Mouse (Mus musculus) kidney, embryonic 16.5 days (tissue): ENCODE measurements around the gene 4921517D22Rik. TPM values are rescaled to one million over a fixed set of nuclear protein-coding genes. Genes with fewer than 3 reads are reported as not detected.

Source experiments
- ATAC-seq: fragments of 200-750 bp; cut with Nextera tagmentation; 2 replicates; pipeline ENCODE4 v1.8.0; 2017; ENCODE audit warnings: moderate TSS enrichment; ENCODE audit not compliant: low FRiP score, low TSS enrichment
- H3K27ac ChIP-seq: fragments of 300-500 bp; sonication (generic); 2 replicates; pipeline ENCODE4 v1.5.1; 2014; ENCODE audit warnings: low read length
- H3K27me3 ChIP-seq: fragments of 300-500 bp; sonication (generic); 2 replicates; pipeline ENCODE4 v1.6.1; 2014; ENCODE audit warnings: low read length, control low read depth, mixed read lengths; ENCODE audit not compliant: insufficient read depth
- H3K36me3 ChIP-seq: fragments of 300-500 bp; sonication (generic); 2 replicates; pipeline ENCODE4 v1.6.1; 2014; ENCODE audit warnings: low read length, control low read depth, mixed read lengths; ENCODE audit not compliant: insufficient read depth
- H3K4me1 ChIP-seq: fragments of 300-500 bp; sonication (generic); 2 replicates; pipeline ENCODE4 v1.6.1; 2014; ENCODE audit warnings: low read length, control low read depth, mixed read lengths; ENCODE audit not compliant: insufficient read depth
- H3K4me2 ChIP-seq: fragments of 300-500 bp; sonication (generic); replicated peaks from 2 replicates; pipeline ENCODE4 v1.6.1; 2014; ENCODE audit warnings: low read depth, low read length
- H3K4me3 ChIP-seq: fragments of 300-500 bp; sonication (generic); 2 replicates; pipeline ENCODE4 v1.5.1; 2014; ENCODE audit warnings: mild to moderate bottlenecking, low read length
- H3K9ac ChIP-seq: fragments of 300-500 bp; sonication (generic); replicated peaks from 2 replicates; pipeline ENCODE4 v1.6.1; 2014; ENCODE audit warnings: low read length
- H3K9me3 ChIP-seq: fragments of 300-500 bp; sonication (generic); 2 replicates; pipeline ENCODE4 v1.6.1; 2016; ENCODE audit warnings: low read length, control low read depth
- WGBS: fragments of 180-500 bp; shearing (Covaris S2); extraction: QIAGEN DNeasy Blood & Tissue Kit; methylation state at CpG from one replicate; pipeline ENCODE4 v1.1.7; 2014; 5-methylcytosine and 5-hydroxymethylcytosine counted together
- polyA plus RNA-seq: library from polyadenylated mRNA; unstranded; fragments of >200 nt; fragmentation: Nextera tagmentation; extraction: Ambion mirVana; gene quantifications from 2 replicates; pipeline ENCODE4 v1.2.1, GENCODE M21; 2015

Gene 4921517D22Rik
- polyA plus RNA-seq, 1 experiment from 2014 or later: not detected

DNA sequence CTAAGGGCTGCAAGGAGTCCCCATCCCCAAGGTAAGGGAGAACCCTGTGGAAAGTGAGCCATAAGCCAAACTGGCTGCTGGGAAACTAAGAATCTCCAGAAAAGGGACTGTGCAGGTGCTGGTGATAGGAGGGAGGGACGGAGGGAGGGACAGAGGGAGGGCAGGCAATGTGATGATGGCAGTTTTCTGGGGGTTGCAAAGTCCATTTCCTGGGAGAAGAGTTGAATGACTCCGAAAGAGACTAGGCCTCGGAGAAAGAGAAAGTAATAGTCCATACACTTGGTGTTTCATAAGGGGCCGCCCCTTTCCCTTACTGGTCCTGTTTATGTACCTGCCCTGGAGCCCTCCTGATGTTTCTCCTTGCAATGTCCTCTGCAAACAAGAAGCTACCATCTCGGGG is 39.4 kb downstream of the 4921517D22Rik start:
- no peak overlapping the region for H3K4me2 ChIP-seq
- H3K4me1 ChIP-seq: peaks cover 32% of the 10 kb centered on the region
- H3K27ac ChIP-seq: no peak overlapping the region
- no peak overlapping the region for H3K4me3 ChIP-seq
- H3K27me3 ChIP-seq: no peaks in the 10 kb centered on the region
- H3K36me3 ChIP-seq: no peaks in the 10 kb centered on the region
- ATAC-seq: no peak
- H3K9ac ChIP-seq: no peak overlapping the region
- no peaks in the 10 kb centered on the region for H3K9me3 ChIP-seq
- WGBS: 86% methylated on average over 5 of the region's 5 CpGs

DNA sequence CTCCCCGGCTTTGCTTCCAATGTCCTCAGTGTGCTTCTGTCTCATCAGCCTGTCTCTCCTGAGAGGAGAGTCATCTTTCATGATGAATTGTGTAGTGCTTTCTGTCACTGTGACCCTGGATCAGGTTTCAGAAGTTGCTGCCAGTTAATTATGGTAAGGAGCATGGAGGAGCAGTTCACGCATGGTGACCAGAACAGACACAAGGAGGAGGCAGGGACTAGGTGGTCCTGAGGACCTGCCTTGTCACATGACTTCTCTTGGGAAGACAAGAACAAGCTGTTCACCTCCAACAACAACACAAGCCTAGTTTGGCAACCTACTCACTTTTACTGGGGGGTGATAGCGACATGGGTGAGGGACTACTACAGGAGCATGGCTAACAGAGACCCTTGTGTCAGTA is 40.8 kb downstream of the 4921517D22Rik start:
- Histone ChIP-seq H3K9me3 (no peaks in the 10 kb centered on the region), H3K36me3 (peaks cover 4% of the 10 kb centered on the region; the same call in 1 of the 2 replicates), H3K4me2 (no peak overlapping the region), H3K27me3 (no peaks in the 10 kb centered on the region), H3K4me1 (peaks cover 32% of the 10 kb centered on the region), H3K27ac (no peak overlapping the region; the same call in 1 of the 2 replicates), H3K4me3 (no peak overlapping the region), H3K9ac (no peak overlapping the region)
- 35% methylated on average over 3 of the region's 3 CpGs for WGBS
- ATAC-seq: 0 out of 2 replicates have a peak, but pooled peaks have one; percentile 33

GRCm38 (mm10) chr13:59652651-59653050 is 41.3 kb downstream of the 4921517D22Rik start:
- WGBS: 37% methylated on average over 5 of the region's 5 CpGs

DNA sequence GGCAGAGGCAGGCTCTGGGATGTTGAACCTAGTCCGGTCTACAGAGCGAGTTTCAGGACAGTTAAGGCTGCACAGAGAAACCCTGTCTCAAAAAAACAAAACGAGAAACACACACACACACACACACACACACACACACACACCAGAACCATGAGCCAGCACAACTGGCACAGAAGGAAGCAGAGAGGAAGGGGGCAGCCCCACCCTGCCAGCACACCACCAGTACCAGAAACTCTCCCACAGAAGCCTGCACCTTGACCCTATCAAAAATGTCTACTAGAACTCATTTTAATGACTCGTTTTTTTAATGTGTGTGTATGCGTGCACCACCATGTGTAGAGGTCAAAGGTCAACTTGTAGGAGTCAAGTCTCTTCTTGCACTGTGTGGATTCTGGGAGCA is 44.1 kb downstream of the 4921517D22Rik start:
- Histone ChIP-seq H3K27ac (no peak overlapping the region), H3K4me1 (peaks cover 47% of the 10 kb centered on the region), H3K4me2 (no peak overlapping the region), H3K4me3 (no peak overlapping the region), H3K27me3 (no peaks in the 10 kb centered on the region), H3K9me3 (no peaks in the 10 kb centered on the region), H3K36me3 (peaks cover 4% of the 10 kb centered on the region; the same call in 1 of the 2 replicates), H3K9ac (no peak overlapping the region)
- no peak for ATAC-seq
- 55% methylated on average over 5 of the region's 5 CpGs for WGBS

More at GRCm38 (mm10) chr13:59652651-59653050, 41.3 kb downstream of the 4921517D22Rik start:
- H3K4me2 ChIP-seq: no peak overlapping the region
- no peaks in the 10 kb centered on the region for H3K9me3 ChIP-seq
- H3K9ac ChIP-seq: no peak overlapping the region
- no peaks in the 10 kb centered on the region for H3K27me3 ChIP-seq
- no peak overlapping the region for H3K27ac ChIP-seq
- H3K4me3 ChIP-seq: no peak overlapping the region
- H3K4me1 ChIP-seq: peaks cover 34% of the 10 kb centered on the region
- no peak for ATAC-seq
- H3K36me3 ChIP-seq: peaks cover 4% of the 10 kb centered on the region; the same call in 1 of the 2 replicates

DNA sequence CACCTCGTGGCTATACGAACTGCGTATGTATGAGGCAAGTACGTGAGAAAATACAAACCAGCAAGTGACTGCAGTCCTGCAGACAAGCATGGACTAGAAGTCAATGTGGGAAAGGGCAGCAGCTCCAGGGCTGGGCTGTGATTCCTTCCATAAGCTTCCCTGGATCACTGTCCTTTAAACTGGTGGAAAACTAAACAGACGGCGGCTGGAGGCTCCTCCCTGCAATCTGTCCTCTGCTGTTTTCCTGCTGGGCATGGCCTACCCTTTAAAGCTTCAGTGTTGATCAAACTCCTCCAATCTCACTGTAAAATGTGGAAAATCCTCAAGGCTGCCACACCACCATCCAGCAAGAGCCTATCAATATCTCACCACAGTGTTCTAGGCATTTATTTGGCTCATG is 45.3 kb downstream of the 4921517D22Rik start:
- Histone ChIP-seq H3K27me3 (no peaks in the 10 kb centered on the region), H3K4me3 (no peak overlapping the region), H3K36me3 (peaks cover 4% of the 10 kb centered on the region; the same call in 1 of the 2 replicates), H3K9me3 (no peaks in the 10 kb centered on the region), H3K27ac (no peak overlapping the region), H3K9ac (no peak overlapping the region), H3K4me2 (no peak overlapping the region), H3K4me1 (peaks cover 43% of the 10 kb centered on the region)
- WGBS: 92% methylated on average over 6 of the region's 6 CpGs
- no peak for ATAC-seq

DNA sequence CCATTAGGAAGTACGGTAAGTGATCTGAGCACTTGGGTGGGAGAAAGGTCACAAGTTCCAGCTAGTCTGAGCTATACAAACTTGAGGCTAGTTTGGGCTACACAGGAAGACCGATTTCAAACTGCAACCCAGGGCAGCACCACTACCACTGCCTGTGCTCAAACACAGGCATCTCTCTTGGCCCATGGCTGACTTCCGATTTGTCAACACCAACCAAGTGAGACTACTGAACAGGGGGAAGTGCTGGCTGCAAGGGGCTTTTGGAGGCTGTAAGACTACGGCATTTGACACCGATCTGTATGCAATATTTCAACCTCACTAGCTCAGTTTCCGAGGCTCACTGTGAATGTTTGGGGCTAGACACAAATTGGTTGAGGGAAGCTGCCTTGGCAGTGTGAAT is 46.4 kb downstream of the 4921517D22Rik start:
- H3K9ac ChIP-seq: no peak overlapping the region
- 57% methylated on average over 6 of the region's 6 CpGs for WGBS

GRCm38 (mm10) chr13:59646674-59647244 is 47.1 kb downstream of the 4921517D22Rik start:
- Histone ChIP-seq H3K36me3 (peaks cover 4% of the 10 kb centered on the region; the same call in 1 of the 2 replicates), H3K9me3 (no peaks in the 10 kb centered on the region), H3K27ac (peak overlapping the region; percentile 63), H3K4me3 (no peak overlapping the region), H3K4me1 (peaks cover 34% of the 10 kb centered on the region), H3K4me2 (no peak overlapping the region), H3K27me3 (no peaks in the 10 kb centered on the region), H3K9ac (no peak overlapping the region)
- ATAC-seq: peak; percentile 66; the same call in 1 of the 2 replicates
- WGBS: 44% methylated on average over 11 of the region's 11 CpGs

More for the DNA sequence above, 46.4 kb downstream of the 4921517D22Rik start:
- Histone ChIP-seq H3K4me1 (peaks cover 34% of the 10 kb centered on the region), H3K36me3 (peaks cover 4% of the 10 kb centered on the region; the same call in 1 of the 2 replicates), H3K9me3 (no peaks in the 10 kb centered on the region), H3K4me2 (no peak overlapping the region), H3K4me3 (no peak overlapping the region), H3K27me3 (no peaks in the 10 kb centered on the region), H3K27ac (no peak overlapping the region)
- no peak for ATAC-seq

DNA sequence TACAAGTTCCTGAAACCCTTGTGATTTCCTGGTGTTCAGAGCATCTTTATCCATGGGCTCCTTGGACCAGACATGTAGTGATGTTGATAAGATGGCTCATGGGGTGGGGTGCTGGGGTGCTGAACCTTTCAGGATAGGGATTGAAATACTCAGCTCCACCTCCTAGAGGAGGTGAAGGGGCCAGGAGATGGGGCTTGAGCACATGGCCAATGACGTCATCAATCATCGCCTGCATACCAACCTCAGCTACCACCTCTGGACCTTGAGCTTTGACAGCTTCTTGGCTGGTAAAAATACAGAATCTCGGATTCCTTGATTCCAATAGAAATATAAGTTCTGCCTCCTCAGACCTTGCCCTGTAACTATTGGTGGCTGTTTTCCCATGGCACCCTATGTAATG is 48.4 kb downstream of the 4921517D22Rik start:
- Histone ChIP-seq H3K36me3 (peaks cover 8% of the 10 kb centered on the region), H3K4me1 (peaks cover 23% of the 10 kb centered on the region), H3K27me3 (no peaks in the 10 kb centered on the region), H3K4me3 (no peak overlapping the region), H3K9ac (no peak overlapping the region), H3K9me3 (no peaks in the 10 kb centered on the region), H3K4me2 (no peak overlapping the region), H3K27ac (no peak overlapping the region)
- ATAC-seq: no peak
- 82% methylated on average over 3 of the region's 3 CpGs for WGBS

DNA sequence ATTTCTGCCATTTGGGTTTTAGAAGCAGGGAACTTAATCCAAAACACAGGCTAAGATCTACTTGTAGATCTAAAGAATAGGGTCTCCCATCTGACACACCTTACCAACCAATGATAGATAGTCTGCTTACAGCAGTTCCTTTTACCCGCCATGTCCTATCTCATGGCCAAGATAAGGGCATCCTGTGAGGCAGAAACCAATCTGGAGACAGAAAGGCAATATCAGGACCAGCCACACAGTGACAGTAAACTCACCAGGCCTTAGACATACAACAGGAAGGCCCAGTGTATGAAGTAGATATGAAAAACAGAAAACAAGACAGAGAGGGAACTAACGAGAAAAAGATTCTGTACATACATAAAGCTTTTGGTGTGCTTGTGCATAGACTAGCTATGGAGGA is 51.1 kb downstream of the 4921517D22Rik start:
- Histone ChIP-seq H3K4me1 (peaks cover 18% of the 10 kb centered on the region), H3K9ac (no peak overlapping the region), H3K27ac (no peak overlapping the region), H3K4me2 (no peak overlapping the region), H3K4me3 (no peak overlapping the region), H3K36me3 (peaks cover 6% of the 10 kb centered on the region), H3K9me3 (no peaks in the 10 kb centered on the region), H3K27me3 (no peaks in the 10 kb centered on the region)
- WGBS: 93% methylated on average over 2 of the region's 2 CpGs
- no peak for ATAC-seq

DNA sequence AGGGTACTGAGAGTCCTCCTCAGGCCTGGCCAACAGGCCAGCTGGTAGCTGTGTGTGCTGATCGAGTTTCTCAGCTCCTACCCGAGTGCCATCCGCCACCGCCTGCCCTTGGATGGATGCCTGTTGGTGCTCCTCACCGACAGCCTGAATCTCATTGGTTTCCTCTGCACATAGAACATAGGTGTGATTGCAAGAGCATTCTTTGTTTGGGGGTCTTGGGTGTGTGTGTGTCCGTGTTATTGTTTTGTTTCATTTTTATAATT is 53.8 kb downstream of the 4921517D22Rik start:
- no peaks in the 10 kb centered on the region for H3K9me3 ChIP-seq
- H3K9ac ChIP-seq: no peak overlapping the region
- H3K4me2 ChIP-seq: no peak overlapping the region
- no peaks in the 10 kb centered on the region for H3K4me1 ChIP-seq
- H3K36me3 ChIP-seq: peaks cover 21% of the 10 kb centered on the region
- no peak for ATAC-seq
- WGBS: 81% methylated on average over 6 of the region's 6 CpGs
- no peak overlapping the region for H3K4me3 ChIP-seq
- H3K27me3 ChIP-seq: no peaks in the 10 kb centered on the region
- no peak overlapping the region for H3K27ac ChIP-seq
